Mouse (Mus musculus) G1E (cell line): ENCODE measurements at regions not wholly inside any gene's neighbourhood (a gene's known extent, or its start where the extent isn't known, plus 50 kb on each side); places are given as distances from the start of the nearest gene placed in this dataset.

Experiments
- CTCF ChIP-seq: IDR thresholded peaks from 2 replicates; pipeline ENCODE4 v1.5.1; 2012; ENCODE audit warnings: low read depth, low read length, inconsistent platforms, mixed read lengths
- GATA2 ChIP-seq: IDR thresholded peaks from 2 replicates; pipeline ENCODE4 v1.6.1; 2012; ENCODE audit warnings: low read depth, low read length, inconsistent platforms, borderline replicate concordance

GRCm38 (mm10) chr19:44637145-44637719 lies 74.6 kb downstream of the Hif1an start:
- no peak for TF ChIP-seq CTCF
- no peak for TF ChIP-seq GATA2
